Mouse (Mus musculus) hindbrain, postnatal 0 days (tissue): ENCODE results near the gene Zfp819. TPM values are rescaled to one million over a fixed set of nuclear protein-coding genes. Genes with fewer than 3 reads are reported as not detected.

Experiments
- ATAC-seq: fragments of 200-750 bp; cut with Nextera tagmentation; 2 replicates; pipeline ENCODE4 v1.8.0; 2017; ENCODE audit warnings: mild to moderate bottlenecking, moderate TSS enrichment, moderate library complexity
- DNase-seq: peaks from one replicate; pipeline ENCODE4 v3.0.0-alpha.2; 2015; ENCODE audit warnings: low spot score
- H3K27ac ChIP-seq: fragments of 300-500 bp; sonication (generic); 2 replicates; pipeline ENCODE4 v1.5.1; 2014; ENCODE audit warnings: mild to moderate bottlenecking
- H3K27me3 ChIP-seq: fragments of 300-500 bp; sonication (generic); 2 replicates; pipeline ENCODE4 v1.6.1; 2014; ENCODE audit warnings: low read length, mixed read lengths; ENCODE audit not compliant: insufficient read depth
- H3K36me3 ChIP-seq: fragments of 300-500 bp; sonication (generic); 2 replicates; pipeline ENCODE4 v1.6.1; 2014; ENCODE audit warnings: low read length, mixed read lengths; ENCODE audit not compliant: insufficient read depth
- H3K4me1 ChIP-seq: fragments of 300-500 bp; sonication (generic); 2 replicates; pipeline ENCODE4 v1.6.1; 2014; ENCODE audit warnings: antibody characterized with exemption, low read length, mixed read lengths; ENCODE audit not compliant: insufficient read depth
- H3K4me2 ChIP-seq: fragments of 300-500 bp; sonication (generic); 2 replicates; pipeline ENCODE4 v1.6.1; 2014; ENCODE audit warnings: low read depth, mild to moderate bottlenecking, low read length, moderate library complexity, mixed read lengths
- H3K4me3 ChIP-seq: fragments of 300-500 bp; sonication (generic); 2 replicates; pipeline ENCODE4 v1.5.1; 2014; ENCODE audit warnings: low read length
- H3K9ac ChIP-seq: fragments of 300-500 bp; sonication (generic); replicated peaks from 2 replicates; pipeline ENCODE4 v1.6.1; 2014; ENCODE audit warnings: mild to moderate bottlenecking, low read length, moderate library complexity, mixed read lengths
- H3K9me3 ChIP-seq: fragments of 300-500 bp; sonication (generic); 2 replicates; pipeline ENCODE4 v1.6.1; 2016; ENCODE audit warnings: low read length, mixed read lengths
- CTCF ChIP-seq: IDR thresholded peaks from 2 replicates; pipeline ENCODE4 v1.5.1; 2016; ENCODE audit warnings: antibody characterized with exemption, control low read depth, low read depth
- WGBS: fragments of 180-500 bp; shearing (Covaris S2); extraction: QIAGEN DNeasy Blood & Tissue Kit; methylation state at CpG from one replicate; pipeline ENCODE4 v1.1.7; 2014; 5-methylcytosine and 5-hydroxymethylcytosine counted together
- polyA plus RNA-seq: library from polyadenylated mRNA; unstranded; fragments of >200 nt; fragmentation: Nextera tagmentation; extraction: Ambion mirVana; gene quantifications from 2 replicates; pipeline ENCODE4 v1.2.1, GENCODE M21; 2015
- total RNA-seq: library from RNA; depleted of rRNA; stranded (reverse); fragments of >200 nt; gene quantifications from 2 replicates; pipeline ENCODE4 v1.2.3, GENCODE M21; 2014; rRNA removed

The Zfp819 gene
- total RNA-seq = 1.0 TPM in 1 of 2 replicates, not detected in the other
- polyA plus RNA-seq = 0.40 and 0.62 TPM in 2 replicates

DNA sequence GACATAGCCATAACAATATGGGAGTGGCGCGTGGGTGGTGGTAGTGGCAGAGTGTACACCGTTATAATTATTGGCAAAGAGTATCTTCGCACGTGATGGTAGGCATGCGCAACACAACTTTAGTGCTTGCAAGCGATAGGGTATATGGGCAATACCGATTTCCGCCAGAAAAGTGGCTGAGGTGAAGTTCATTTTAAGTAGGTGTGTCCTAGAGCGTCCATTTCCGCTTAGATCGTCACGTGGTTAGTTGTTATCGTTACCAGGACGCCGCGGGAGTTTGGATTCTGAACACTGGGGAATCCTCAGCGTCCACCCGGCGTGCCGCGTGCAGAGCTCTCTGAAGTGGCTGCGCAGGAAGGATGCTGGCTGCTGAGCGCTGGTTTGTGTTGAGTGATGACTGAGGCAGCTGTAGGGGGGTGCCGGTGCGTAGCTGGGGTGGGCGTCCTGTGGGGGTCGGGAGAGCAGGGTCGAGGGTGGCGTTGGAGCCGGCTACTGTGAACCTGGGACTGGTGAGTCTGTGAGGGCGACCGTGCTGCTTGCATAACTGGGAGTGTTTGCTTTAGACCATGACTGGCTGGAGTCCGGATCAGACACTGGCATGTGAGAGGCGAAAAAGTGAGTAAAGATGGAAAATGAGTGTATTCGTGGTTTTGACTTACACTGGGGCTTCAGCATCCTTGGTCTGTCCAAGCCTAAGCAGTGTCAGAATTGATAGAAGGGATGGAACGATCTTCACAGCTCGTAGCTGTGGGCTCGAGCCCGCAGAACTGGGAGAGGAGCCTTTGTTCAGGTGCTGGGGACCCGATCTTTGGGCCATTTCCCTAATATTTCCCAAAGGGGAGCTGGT is at the start of gene Zfp819:
Gene Zfp819, plus strand, starts transcription at position 274 of the 847 bp plus-strand sequence.
- ATAC-seq = peak; percentile 95
- 14% methylated on average over 41 of the region's 41 CpGs for WGBS
- H3K27me3 ChIP-seq = no peaks in the 10 kb centered on the region
- peak within 1 kb of the TSS; percentile 47 for H3K4me3 ChIP-seq
- no peaks in the 10 kb centered on the region for H3K36me3 ChIP-seq
- H3K9me3 ChIP-seq = no peaks in the 10 kb centered on the region
- TF ChIP-seq CTCF = peak; percentile 7; the same call in 1 of the 2 replicates
- no peaks in the 10 kb centered on the region for H3K4me1 ChIP-seq
- H3K4me2 ChIP-seq = peak within 1 kb of the TSS; percentile 83
- 0 out of 2 replicates have a peak within 1 kb of the TSS, but pooled peaks have one; percentile 9 for H3K9ac ChIP-seq
- peak; percentile 87 for DNase-seq
- H3K27ac ChIP-seq = no peak within 1 kb of the TSS

DNA sequence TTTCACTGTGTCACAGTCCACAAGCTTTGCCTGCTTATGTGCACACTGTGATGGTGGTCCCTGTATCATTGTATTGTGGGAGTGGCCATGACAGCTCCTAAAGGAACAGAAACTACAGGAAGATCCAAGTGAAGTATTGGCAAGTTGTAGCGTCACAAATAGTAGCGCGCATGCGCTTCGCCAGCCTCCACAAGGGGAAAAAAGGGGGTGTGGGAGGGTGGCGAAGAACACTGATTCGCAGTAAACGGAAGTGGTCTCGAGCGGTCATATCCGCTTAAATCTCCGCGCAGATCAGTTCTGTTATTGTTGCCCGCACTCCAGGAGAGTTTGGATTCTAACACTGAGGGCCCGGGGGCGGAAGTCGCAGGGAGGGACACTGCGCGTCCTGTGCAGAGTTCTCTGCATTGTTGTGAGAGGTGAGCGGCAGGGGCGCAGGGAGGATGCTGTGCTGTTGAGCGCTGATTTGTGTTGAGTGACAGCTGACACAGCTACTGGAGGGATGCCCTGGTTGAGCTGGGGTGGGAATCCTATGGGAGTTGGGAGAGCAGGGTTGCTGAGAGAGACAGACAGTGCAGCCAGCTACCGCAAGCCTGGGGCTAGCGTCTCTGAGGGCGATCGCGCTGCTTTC is 44.8 kb upstream of the Zfp819 start, which contains the start of gene Zfp658:
Gene Zfp658, plus strand, starts transcription at position 251 of the 628 bp plus-strand sequence.
- Histone ChIP-seq H3K27me3 (no peaks in the 10 kb centered on the region), H3K36me3 (peaks cover 12% of the 10 kb centered on the region), H3K4me2 (peak within 1 kb of the TSS; percentile 95), H3K4me3 (peak within 1 kb of the TSS; percentile 69), H3K4me1 (peaks cover 11% of the 10 kb centered on the region), H3K9ac (peak within 1 kb of the TSS; percentile 77), H3K27ac (peak within 1 kb of the TSS; percentile 83), H3K9me3 (no peaks in the 10 kb centered on the region)
- under 1% methylated on average over 27 of the region's 27 CpGs for WGBS
- peak; percentile 47; the same call in 1 of the 2 replicates for TF ChIP-seq CTCF
- DNase-seq (peak; percentile 97), ATAC-seq (peak; percentile 95)

DNA sequence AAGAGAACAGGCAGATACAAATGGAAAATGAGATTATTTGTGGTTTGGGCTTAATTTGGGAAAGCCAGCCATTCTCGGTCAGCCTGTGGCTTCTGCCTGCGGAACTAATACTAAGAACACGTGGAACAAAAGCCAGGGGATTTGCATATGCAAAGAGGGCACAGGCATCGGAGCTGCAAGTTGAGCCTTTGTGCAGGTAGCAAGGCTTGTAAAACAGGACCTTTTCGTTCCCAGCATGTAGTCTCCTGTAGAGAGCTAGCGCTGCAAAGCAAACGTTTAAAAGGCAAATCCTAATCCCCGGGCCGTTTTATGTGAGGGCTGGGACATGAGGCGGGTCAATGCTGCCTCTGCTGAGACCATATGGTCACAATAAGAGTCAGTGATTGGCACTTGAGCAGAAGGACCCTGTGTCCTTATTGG is 44.3 kb upstream of the Zfp819 start:
- ATAC-seq (peak; percentile 61), DNase-seq (peak; percentile 64)
- TF ChIP-seq CTCF = no peak
- peak overlapping the region; percentile 77 for H3K9ac ChIP-seq
- peaks cover 11% of the 10 kb centered on the region for H3K4me1 ChIP-seq
- 0% methylated on average over 10 of the region's 10 CpGs for WGBS
- H3K4me3 ChIP-seq = peak overlapping the region; percentile 69
- peak overlapping the region; percentile 83 for H3K27ac ChIP-seq
- peaks cover 17% of the 10 kb centered on the region for H3K36me3 ChIP-seq
- H3K9me3 ChIP-seq = no peaks in the 10 kb centered on the region
- no peaks in the 10 kb centered on the region for H3K27me3 ChIP-seq
- H3K4me2 ChIP-seq = peak overlapping the region; percentile 95

DNA sequence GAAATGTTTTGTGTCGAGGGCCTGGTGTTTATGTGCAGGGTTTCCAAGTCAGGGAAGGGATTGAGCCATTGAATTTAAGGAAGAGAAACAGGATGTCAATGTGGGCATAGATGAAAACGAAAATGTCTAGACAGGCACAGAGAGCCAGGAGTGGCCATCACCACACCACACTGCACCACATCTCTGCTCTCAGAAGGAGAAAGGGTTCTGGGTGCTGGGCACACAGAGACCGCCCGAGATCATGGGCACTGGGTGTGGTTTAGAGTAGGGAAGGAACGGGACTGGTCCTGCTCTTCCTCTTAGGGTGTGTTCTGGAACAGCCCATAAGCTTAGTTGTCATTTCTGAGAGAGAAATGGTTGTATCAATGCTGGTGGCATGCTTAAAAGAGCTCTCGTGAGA is 43.7 kb upstream of the Zfp819 start:
- 52% methylated on average over 6 of the region's 6 CpGs for WGBS
- no peak for ATAC-seq
- no peak for TF ChIP-seq CTCF
- Histone ChIP-seq H3K4me3 (peak overlapping the region; percentile 69), H3K27ac (no peak overlapping the region), H3K4me2 (peak overlapping the region; percentile 95), H3K36me3 (peaks cover 24% of the 10 kb centered on the region), H3K9ac (peak overlapping the region; percentile 77), H3K4me1 (peaks cover 11% of the 10 kb centered on the region), H3K9me3 (no peaks in the 10 kb centered on the region), H3K27me3 (no peaks in the 10 kb centered on the region)
- no peak for DNase-seq

DNA sequence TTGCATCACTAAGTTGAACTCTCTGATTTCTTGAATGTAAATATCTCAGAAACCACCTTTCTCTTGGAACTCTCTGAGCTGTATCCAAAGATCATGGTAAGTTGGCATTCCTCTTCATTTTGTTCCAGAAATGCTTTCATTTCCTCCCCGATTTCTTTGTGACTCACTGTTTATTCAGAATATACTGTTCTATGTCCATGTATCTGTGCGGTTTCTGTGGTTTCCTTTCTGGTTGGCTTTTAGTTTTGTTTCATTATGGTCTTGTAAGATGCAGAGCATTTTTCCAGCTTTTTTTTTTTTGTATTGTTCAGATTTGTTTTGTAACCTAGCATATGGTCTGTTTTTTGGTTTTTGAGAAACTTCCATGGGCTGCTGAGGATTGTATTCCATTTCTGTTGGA is 35.8 kb upstream of the Zfp819 start:
- H3K36me3 ChIP-seq = peaks cover 61% of the 10 kb centered on the region
- no peak for TF ChIP-seq CTCF
- H3K27ac ChIP-seq = no peak overlapping the region
- no peak overlapping the region for H3K4me2 ChIP-seq
- ATAC-seq (no peak), DNase-seq (no peak)
- no peaks in the 10 kb centered on the region for H3K27me3 ChIP-seq
- no peaks in the 10 kb centered on the region for H3K4me1 ChIP-seq
- WGBS = 99% methylated on average over 2 of the region's 2 CpGs
- H3K9me3 ChIP-seq = no peaks in the 10 kb centered on the region
- H3K4me3 ChIP-seq = no peak overlapping the region
- no peak overlapping the region for H3K9ac ChIP-seq

DNA sequence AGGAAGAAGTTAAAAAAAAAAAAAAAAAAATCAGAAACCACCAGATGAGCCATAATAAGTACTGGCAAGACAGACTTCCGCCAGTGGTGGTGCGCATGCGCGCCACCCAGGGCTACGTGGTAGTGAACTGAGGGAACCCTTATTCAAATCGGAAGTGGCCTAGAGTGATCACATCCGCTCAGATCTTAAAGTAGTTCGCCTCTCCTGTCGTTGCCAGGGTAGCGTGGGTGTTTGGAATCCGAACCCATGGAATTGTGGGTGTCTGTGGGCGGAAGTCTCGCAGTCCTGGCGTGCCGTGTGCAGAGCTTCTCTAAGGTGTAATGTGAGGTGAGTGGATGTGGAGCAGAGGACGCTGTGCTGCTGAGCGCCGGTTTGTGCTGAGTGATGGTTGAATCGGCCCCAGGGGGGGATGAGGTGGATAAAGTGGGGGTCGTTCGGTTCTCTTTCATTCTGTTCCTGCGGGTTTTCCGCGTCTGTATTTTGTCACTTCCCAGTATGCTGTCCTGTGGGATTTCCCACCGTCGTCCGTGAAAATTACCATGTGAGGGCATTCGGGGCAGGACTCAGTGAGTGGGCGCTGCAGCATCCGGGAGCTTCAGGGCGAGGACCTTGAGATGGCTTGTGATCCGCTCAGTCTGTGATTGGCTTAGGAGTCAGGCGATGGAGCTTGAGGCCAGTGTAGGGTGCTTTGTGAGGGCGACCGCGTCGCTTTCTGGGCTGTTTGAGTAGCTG is 27.4 kb upstream of the Zfp819 start, which contains the start of gene Zfp719:
Gene Zfp719, plus strand, starts transcription at position 171 of the 732 bp plus-strand sequence.
- Histone ChIP-seq H3K9me3 (no peaks in the 10 kb centered on the region), H3K4me3 (peak within 1 kb of the TSS; percentile 69), H3K27ac (peak within 1 kb of the TSS; percentile 95), H3K4me1 (peaks cover 14% of the 10 kb centered on the region), H3K36me3 (peaks cover 9% of the 10 kb centered on the region), H3K9ac (peak within 1 kb of the TSS; percentile 74), H3K27me3 (no peaks in the 10 kb centered on the region), H3K4me2 (peak within 1 kb of the TSS; percentile 81)
- peak; percentile 97 for ATAC-seq
- no peak; the same call in 1 of the 2 replicates for TF ChIP-seq CTCF
- peak; percentile 98 for DNase-seq
- WGBS = under 1% methylated on average over 37 of the region's 37 CpGs
